Mouse (Mus musculus): Measurements from ENCODE around the gene Ip6k3. TPM values are rescaled to one million over a fixed set of nuclear protein-coding genes. Genes with fewer than 3 reads are reported as not detected.

The Ip6k3 gene
- polyA plus RNA-seq, 1 experiment from 2014 or later, result 0.16 TPM

DNA sequence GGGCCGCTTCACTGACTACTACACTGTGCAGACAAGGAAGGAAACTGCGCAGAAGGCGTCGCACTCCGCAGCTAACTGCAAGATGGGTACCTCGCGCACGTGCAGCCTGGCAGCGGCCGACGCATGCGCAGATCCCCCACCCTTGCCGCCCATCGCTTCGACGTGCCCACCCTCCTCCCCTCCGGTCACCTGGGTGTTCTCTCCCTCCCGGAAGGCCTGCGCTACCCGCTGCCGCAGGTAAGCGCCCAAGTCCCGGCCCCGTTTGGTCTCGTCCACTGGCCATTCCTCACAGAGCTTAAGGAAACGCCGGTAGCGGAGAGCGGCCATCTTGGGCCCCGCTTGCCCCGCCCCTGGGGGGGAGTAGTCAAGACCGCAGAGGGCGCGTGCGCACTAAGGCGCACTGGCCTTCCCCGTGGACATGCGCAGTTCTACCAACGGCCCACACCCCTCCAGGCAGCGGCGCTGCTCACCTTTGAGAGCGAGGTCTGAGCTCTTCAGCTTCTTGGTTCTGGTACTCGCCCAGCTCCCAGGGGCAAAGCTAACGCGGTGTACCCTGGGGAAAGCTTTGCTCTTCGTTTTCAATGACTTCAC lies 33.9 kb downstream of the Ip6k3 start, which contains the start of gene Uqcc2:
Uqcc2 (minus strand) TSS at position 366 of the 591 bp plus-strand sequence.
- peak within 1 kb of the TSS; percentile 74 for H3K4me3 ChIP-seq
- H3K9ac ChIP-seq, result peak within 1 kb of the TSS; percentile 89
- H3K27me3 ChIP-seq (replicated peaks), result peaks cover 3% of the 10 kb centered on the region; the same call in 1 of the 2 replicates
- H3K27ac ChIP-seq (replicated peaks), result peak within 1 kb of the TSS; percentile 51; the same call in 1 of the 2 replicates
- H3K9me3 ChIP-seq, result no peaks in the 10 kb centered on the region
- peaks cover 34% of the 10 kb centered on the region for H3K4me1 ChIP-seq
- under 1% methylated on average over 46 of the region's 46 CpGs for WGBS
- H3K36me3 ChIP-seq, result peaks cover 8% of the 10 kb centered on the region
- peak within 1 kb of the TSS; percentile 71 for H3K4me2 ChIP-seq
- peak; percentile 90 for ATAC-seq (ENCODE audit: extremely low read depth, insufficient number of reproducible peaks, low FRiP score, low TSS enrichment)

DNA sequence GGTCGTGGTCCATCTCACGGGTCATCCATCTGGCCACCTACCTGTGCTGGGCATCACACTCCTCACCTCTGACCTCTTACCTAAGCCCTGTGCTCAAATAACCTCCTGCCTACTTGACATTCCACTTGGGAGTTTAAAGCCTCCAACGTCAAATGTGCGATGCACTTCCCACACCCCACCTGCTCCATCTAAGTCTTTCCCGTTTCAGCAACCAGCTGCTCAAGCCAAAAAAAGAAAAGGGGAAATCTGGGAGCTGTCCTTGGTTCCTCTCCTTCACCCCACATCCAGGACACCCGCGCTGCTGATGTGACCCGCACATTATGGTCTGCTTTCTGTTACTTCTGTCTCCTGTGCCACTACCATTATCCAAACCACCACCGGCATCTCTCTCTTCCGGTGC lies 35.4 kb downstream of the Ip6k3 start:
- Histone ChIP-seq H3K4me3 (no peak overlapping the region), H3K27ac (replicated peaks) (no peak overlapping the region), H3K36me3 (peaks cover 12% of the 10 kb centered on the region), H3K9ac (no peak overlapping the region), H3K4me1 (peaks cover 40% of the 10 kb centered on the region), H3K9me3 (no peaks in the 10 kb centered on the region), H3K27me3 (replicated peaks) (peaks cover 3% of the 10 kb centered on the region; the same call in 1 of the 2 replicates), H3K4me2 (no peak overlapping the region)
- 86% methylated on average over 10 of the region's 10 CpGs for WGBS
- ATAC-seq (ENCODE audit: extremely low read depth, insufficient number of reproducible peaks, low FRiP score, low TSS enrichment), result no peak

DNA sequence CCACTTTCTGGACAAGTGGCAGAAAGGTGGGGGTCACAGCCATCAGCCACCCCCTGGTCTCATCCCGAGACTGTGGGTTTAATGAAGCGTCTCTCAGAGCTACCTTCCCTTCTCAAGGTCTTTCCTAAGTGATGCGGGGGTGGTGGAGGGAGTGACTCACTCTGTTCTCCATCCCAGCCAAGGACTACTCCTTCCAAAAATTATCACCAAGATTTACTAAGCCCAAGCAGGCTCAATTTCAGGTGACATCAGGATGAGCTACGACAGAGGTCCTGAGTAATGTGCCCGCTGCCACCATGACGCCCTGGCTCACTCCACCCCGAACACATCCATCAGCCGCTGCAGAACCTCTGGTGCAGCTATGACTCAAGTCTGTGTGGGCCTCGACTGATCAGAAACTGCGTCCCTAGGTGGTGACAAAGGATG lies 36.3 kb downstream of the Ip6k3 start:
- no peak overlapping the region for H3K27ac ChIP-seq (replicated peaks)
- H3K4me3 ChIP-seq, result no peak overlapping the region
- no peak overlapping the region for H3K9ac ChIP-seq
- no peak for ATAC-seq (ENCODE audit: extremely low read depth, insufficient number of reproducible peaks, low FRiP score, low TSS enrichment)
- H3K9me3 ChIP-seq, result no peaks in the 10 kb centered on the region
- H3K36me3 ChIP-seq, result peaks cover 12% of the 10 kb centered on the region
- H3K4me2 ChIP-seq, result no peak overlapping the region
- H3K4me1 ChIP-seq, result peaks cover 40% of the 10 kb centered on the region
- 83% methylated on average over 10 of the region's 10 CpGs for WGBS
- H3K27me3 ChIP-seq (replicated peaks), result no peaks in the 10 kb centered on the region; the same call in 1 of the 2 replicates

- WGBS, result 64% methylated on average over 9 of the region's 9 CpGs
- no peak overlapping the region for H3K4me3 ChIP-seq
- ATAC-seq (ENCODE audit: extremely low read depth, insufficient number of reproducible peaks, low FRiP score, low TSS enrichment), result no peak
Measured at GRCm38 (mm10) chr17:27130246-27130645, 37.3 kb downstream of the Ip6k3 start.

DNA sequence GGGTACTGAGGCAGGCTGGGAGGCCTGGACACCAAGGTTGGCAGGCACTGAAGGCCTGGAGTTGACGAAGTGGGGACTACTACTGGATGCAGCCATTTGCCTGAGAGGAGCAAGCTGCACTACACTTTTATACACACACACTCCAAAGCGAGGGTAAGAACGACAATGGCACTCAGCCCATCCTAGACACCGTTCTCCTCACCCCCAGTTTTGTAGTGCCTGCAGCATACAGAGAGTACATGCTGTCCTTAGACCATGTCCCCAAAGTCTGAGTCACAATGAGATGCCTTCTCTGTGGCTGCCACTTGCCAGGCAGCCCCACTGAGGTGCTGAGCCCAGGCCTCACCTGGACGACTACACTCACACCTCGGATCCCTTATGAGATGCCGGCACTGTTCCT lies 37.8 kb downstream of the Ip6k3 start:
- no peaks in the 10 kb centered on the region for H3K9me3 ChIP-seq
- H3K4me2 ChIP-seq, result no peak overlapping the region
- no peak overlapping the region for H3K9ac ChIP-seq
- H3K36me3 ChIP-seq, result peaks cover 26% of the 10 kb centered on the region
- H3K4me1 ChIP-seq, result peaks cover 45% of the 10 kb centered on the region
- H3K27me3 ChIP-seq (replicated peaks), result no peaks in the 10 kb centered on the region
- no peak overlapping the region for H3K4me3 ChIP-seq
- H3K27ac ChIP-seq (replicated peaks), result no peak overlapping the region
- 86% methylated on average over 7 of the region's 7 CpGs for WGBS
- no peak for ATAC-seq (ENCODE audit: extremely low read depth, insufficient number of reproducible peaks, low FRiP score, low TSS enrichment)

More at GRCm38 (mm10) chr17:27130246-27130645, 37.3 kb downstream of the Ip6k3 start:
- Histone ChIP-seq H3K36me3 (peaks cover 22% of the 10 kb centered on the region), H3K27ac (replicated peaks) (no peak overlapping the region), H3K9me3 (no peaks in the 10 kb centered on the region), H3K27me3 (replicated peaks) (no peaks in the 10 kb centered on the region; the same call in 1 of the 2 replicates), H3K9ac (0 out of 2 replicates have a peak overlapping the region, but pooled peaks have one; percentile 5), H3K4me1 (peaks cover 41% of the 10 kb centered on the region), H3K4me2 (no peak overlapping the region)

DNA sequence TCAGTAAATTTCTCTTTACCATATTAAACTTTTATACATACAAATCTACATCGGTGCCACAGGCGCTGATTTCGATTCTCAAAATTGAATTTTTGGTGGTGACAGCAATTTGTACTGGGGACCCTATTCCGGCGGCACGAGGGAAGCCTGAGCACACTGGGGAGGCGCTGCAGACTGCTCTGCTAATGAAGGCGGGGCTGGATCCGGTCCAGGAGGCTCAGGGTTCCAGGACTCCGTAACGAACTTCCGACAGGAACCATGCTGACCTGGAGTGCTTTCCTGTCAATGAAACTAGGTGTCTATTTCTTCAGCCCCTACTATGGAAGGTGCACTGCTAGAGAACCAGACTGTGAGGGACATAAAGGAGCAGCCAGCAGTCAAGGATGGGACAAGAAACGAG lies 38.3 kb downstream of the Ip6k3 start:
- peaks cover 31% of the 10 kb centered on the region for H3K36me3 ChIP-seq
- H3K4me2 ChIP-seq, result no peak overlapping the region
- H3K9ac ChIP-seq, result no peak overlapping the region
- no peaks in the 10 kb centered on the region for H3K9me3 ChIP-seq
- ATAC-seq (ENCODE audit: extremely low read depth, insufficient number of reproducible peaks, low FRiP score, low TSS enrichment), result no peak
- H3K4me3 ChIP-seq, result no peak overlapping the region
- H3K27me3 ChIP-seq (replicated peaks), result no peaks in the 10 kb centered on the region
- WGBS, result 79% methylated on average over 13 of the region's 13 CpGs
- no peak overlapping the region for H3K27ac ChIP-seq (replicated peaks)
- H3K4me1 ChIP-seq, result peaks cover 45% of the 10 kb centered on the region

- no peak for ATAC-seq (ENCODE audit: extremely low read depth, insufficient number of reproducible peaks, low FRiP score, low TSS enrichment)
- Histone ChIP-seq H3K9me3 (no peaks in the 10 kb centered on the region), H3K9ac (no peak overlapping the region), H3K4me1 (peaks cover 40% of the 10 kb centered on the region), H3K27ac (replicated peaks) (no peak overlapping the region), H3K27me3 (replicated peaks) (no peaks in the 10 kb centered on the region), H3K36me3 (peaks cover 42% of the 10 kb centered on the region), H3K4me2 (no peak overlapping the region), H3K4me3 (no peak overlapping the region)
- 85% methylated on average over 5 of the region's 5 CpGs for WGBS
Measured at GRCm38 (mm10) chr17:27128189-27128588, 39.4 kb downstream of the Ip6k3 start.

DNA sequence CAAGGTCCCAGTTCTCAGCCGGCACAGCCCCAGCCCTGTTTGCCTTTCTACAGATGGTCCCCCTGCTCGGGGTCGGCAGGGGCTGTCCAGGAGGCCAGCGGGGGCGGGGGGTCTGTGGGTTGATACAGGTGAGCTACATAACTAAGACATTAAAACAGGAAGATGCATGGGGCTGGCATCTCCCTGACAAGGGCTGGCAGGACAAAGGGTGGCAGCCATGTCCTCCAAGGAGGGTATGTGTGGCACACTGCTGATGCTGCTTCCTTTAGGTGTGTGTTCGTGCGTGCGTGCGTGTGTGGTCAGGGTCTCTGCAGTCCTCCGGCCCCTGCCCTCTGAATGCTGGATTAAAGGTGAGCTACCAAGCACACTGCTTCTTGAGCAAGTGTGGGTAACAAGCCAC lies 40.6 kb downstream of the Ip6k3 start:
- Histone ChIP-seq H3K27ac (replicated peaks) (no peak overlapping the region), H3K36me3 (peaks cover 53% of the 10 kb centered on the region), H3K27me3 (replicated peaks) (no peaks in the 10 kb centered on the region), H3K4me2 (no peak overlapping the region), H3K9ac (peak overlapping the region; percentile 19; the same call in 1 of the 2 replicates), H3K9me3 (no peaks in the 10 kb centered on the region), H3K4me1 (peaks cover 37% of the 10 kb centered on the region), H3K4me3 (no peak overlapping the region)
- WGBS, result 80% methylated on average over 10 of the region's 10 CpGs
- ATAC-seq (ENCODE audit: extremely low read depth, insufficient number of reproducible peaks, low FRiP score, low TSS enrichment), result no peak

- H3K27ac ChIP-seq (replicated peaks), result no peak overlapping the region
- no peaks in the 10 kb centered on the region for H3K27me3 ChIP-seq (replicated peaks)
- H3K9ac ChIP-seq, result no peak overlapping the region
- no peak overlapping the region for H3K4me2 ChIP-seq
- H3K36me3 ChIP-seq, result peaks cover 54% of the 10 kb centered on the region
- ATAC-seq (ENCODE audit: extremely low read depth, insufficient number of reproducible peaks, low FRiP score, low TSS enrichment), result no peak
- no peak overlapping the region for H3K4me3 ChIP-seq
- WGBS, result 84% methylated on average over 11 of the region's 11 CpGs
- H3K9me3 ChIP-seq, result no peaks in the 10 kb centered on the region
- H3K4me1 ChIP-seq, result peaks cover 31% of the 10 kb centered on the region
Measured at GRCm38 (mm10) chr17:27125669-27126202, 41.9 kb downstream of the Ip6k3 start.

- 37% methylated on average over 12 of the region's 12 CpGs for WGBS
- Histone ChIP-seq H3K9me3 (no peaks in the 10 kb centered on the region), H3K4me2 (no peak overlapping the region), H3K9ac (no peak overlapping the region), H3K4me3 (no peak overlapping the region), H3K27ac (replicated peaks) (no peak overlapping the region), H3K36me3 (peaks cover 54% of the 10 kb centered on the region), H3K4me1 (peaks cover 31% of the 10 kb centered on the region), H3K27me3 (replicated peaks) (no peaks in the 10 kb centered on the region)
- ATAC-seq (ENCODE audit: extremely low read depth, insufficient number of reproducible peaks, low FRiP score, low TSS enrichment), result 0 out of 2 replicates have a peak, but pooled peaks have one; percentile 12
Measured at GRCm38 (mm10) chr17:27125185-27125584, 42.4 kb downstream of the Ip6k3 start.

GRCm38 (mm10) chr17:27123813-27124375 lies 43.7 kb downstream of the Ip6k3 start:
- WGBS, result 86% methylated on average over 7 of the region's 7 CpGs

More at GRCm38 (mm10) chr17:27123813-27124375, 43.7 kb downstream of the Ip6k3 start:
- Histone ChIP-seq H3K9me3 (no peaks in the 10 kb centered on the region), H3K4me2 (no peak overlapping the region), H3K36me3 (peaks cover 55% of the 10 kb centered on the region), H3K4me1 (peaks cover 32% of the 10 kb centered on the region), H3K27ac (replicated peaks) (no peak overlapping the region), H3K9ac (no peak overlapping the region), H3K4me3 (no peak overlapping the region), H3K27me3 (replicated peaks) (no peaks in the 10 kb centered on the region)
- ATAC-seq (ENCODE audit: extremely low read depth, insufficient number of reproducible peaks, low FRiP score, low TSS enrichment), result no peak
